Mouse (Mus musculus): ENCODE data around the gene Nt5dc2. TPM values are rescaled to one million over a fixed set of nuclear protein-coding genes. Genes with fewer than 3 reads are reported as not detected.

Gene Nt5dc2
- total RNA-seq, 4 experiments from 2014 or later, result 0.32 to 1.1 (median 0.74) TPM

DNA sequence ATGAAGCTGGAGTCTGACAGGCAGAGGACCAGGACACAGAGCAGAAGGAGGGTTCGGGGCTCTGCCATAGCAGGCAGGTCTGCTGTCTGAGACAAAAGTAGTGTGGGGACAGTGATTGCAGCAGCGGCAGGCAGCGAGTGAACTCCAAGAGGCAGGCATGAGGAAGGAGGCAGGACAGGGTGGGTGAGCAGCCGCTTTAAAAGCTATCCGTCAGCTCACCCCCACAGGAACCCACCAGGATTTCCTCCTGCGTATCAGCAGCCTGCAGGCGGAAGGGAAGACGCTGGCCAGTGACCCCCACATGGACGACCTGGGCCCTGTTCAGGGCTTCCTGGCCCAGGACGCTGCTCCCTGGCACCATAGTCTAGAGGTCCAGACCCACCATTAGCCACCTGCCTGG is 37.6 kb downstream of the Nt5dc2 start, which contains the start of gene Stab1:
Gene Stab1, minus strand, starts transcription at position 217 of the 400 bp plus-strand sequence.
- no peak for DNase-seq (ENCODE audit: low spot score in 2 of 2)

DNA sequence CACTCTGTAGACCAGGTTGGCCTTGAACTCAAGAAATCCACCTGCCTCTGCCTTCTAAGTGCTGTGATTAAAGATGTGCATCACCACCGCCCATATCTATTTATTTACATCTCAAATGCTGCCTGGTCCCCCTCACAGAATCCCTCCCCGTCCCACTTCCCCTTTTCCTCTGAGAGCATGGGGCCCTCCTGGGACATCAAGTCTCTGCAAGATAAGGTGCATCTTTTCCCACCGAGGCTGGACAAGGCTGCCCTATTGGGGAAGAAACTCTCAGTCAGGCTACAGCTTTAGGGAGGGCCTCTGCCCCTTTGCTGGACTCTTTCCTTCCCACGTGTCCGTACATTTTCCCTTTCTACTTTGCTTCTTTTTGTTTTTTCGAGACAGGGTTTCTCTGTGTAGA is 38.7 kb downstream of the Nt5dc2 start:
- no peak for DNase-seq (ENCODE audit: low spot score in 2 of 2)

DNA sequence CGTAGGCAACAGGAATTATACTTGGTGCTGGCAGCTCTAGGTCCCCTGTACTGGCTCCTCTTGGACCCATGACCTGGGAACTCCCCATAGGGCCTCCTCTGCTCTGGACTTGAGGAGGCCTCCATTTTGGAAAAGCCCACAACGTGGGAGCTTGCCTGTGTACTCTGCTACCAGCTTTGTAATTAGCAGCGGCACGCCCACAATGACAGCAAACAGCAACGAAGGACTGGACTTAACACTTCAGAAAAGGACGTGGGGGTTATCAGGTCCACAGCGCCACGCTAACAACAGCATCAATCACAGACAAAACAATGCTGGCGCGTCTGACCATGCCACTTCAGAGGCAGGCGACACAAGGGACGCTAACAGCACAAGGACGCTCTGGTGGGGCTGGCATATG is 40.1 kb downstream of the Nt5dc2 start:
- no peak for DNase-seq (ENCODE audit: low spot score in 2 of 2)

DNA sequence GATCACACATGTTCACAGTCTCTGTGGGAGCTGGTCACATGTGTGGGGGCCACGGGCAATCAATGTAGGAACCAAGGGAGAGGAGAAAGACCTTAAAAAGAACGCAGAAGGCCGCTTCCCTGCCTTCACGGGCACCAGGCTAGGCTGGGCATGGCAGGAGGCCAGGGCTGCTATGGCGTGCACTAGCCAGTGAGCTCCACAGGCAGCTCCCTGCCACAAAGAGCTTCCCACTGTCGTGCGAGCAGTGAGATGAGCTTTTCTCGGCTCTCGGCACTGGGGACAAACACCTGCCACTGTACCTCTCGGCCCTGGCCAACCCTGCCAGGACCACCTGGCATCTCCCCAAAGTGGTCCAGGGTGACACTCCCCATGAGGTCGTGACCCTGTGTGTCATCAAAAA is 40.5 kb downstream of the Nt5dc2 start:
- DNase-seq (ENCODE audit: low spot score in 2 of 2), result no peak

DNA sequence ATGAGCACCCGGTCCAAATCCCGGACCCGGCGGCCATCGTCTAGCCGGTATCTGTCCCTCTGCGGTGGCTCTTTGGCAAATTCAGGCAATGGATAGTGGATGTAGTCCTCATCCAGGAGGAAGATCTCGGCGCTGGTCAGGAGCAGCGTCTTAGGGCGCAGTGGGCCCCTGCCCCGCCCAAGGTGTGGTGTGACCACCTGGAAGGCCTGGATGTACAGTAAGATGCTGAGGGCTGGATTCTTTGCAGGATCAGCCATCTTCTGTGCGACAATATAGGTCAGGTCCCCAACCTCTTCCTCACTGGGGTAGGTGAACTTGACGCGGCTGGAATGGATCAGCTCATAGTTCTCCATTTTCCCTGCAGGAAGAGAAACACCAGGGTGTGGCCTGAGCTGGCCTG is 41.0 kb downstream of the Nt5dc2 start:
- no peak for DNase-seq (ENCODE audit: low spot score in 2 of 2)

DNA sequence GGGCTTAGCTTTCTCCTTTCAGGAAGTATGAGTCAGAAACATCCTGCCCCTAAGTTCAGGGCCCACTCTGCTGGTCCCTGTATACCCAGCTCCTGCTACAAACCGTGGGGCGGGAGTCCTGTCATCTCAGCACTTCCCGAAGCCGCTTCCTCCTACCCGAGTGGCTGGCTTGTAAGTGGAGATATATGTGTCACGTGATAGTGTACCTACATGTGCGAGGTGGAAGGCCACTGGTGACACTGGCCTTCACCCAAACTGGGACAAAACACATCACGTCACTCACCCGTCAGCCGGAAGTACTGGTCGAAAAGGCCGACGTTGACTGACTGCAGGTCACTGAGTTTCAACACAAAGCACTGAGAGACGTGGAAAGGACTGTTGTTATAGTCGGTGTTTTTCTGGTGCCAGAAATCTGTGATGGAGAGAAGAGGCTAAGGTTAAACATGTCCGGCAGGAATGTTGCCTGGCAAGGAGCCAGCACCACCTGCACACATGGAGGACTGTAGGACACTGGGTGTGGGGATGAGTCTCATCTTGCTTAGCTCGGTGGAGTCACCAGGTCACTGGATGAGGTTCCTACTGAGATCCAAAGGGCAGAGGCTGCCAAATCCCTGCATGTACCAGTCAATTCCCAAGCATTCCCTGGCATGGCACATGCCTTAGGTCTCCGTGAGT is 42.1 kb downstream of the Nt5dc2 start:
- no peak for DNase-seq (ENCODE audit: low spot score in 2 of 2)

DNA sequence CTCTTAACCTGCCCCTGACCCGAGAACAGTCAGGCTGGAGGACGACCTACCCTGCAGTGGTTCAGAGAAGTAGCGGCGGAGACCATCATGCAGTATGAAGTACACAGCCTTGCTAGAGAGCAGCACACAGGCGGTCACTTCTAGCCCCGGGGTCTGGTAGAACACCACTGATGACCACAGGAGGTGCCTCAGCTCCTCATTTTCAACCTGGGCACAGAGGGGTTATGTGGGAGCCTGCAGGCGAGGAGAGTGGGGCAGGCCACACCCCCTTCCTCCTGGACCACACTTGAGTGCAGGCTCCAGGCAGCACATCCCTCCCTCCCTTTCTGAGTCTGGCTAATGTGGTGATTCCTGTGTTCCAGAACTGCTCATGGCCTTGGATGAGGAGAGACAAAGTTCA is 42.7 kb downstream of the Nt5dc2 start:
- no peak for DNase-seq (ENCODE audit: low spot score in 2 of 2)

DNA sequence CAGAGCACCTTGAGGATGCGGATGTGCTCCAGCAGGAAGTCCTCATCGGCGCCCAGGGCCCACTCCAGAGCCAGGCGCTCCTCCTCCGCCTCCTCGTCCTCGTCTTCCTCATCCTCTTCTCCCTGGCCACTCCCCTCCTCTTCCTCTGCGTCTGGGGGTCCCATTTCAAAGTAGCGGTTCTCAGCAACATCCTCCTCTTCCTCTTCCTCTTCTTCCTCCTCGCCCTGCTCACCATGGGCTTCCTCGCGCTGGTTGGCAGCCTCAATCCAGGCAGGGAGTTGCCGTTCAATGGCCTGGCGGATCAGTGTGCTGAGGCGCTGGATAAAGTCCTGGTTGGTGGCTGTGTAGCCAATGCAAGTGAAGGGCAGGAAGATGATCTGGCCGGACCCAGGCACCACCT is 46.4 kb downstream of the Nt5dc2 start:
- no peak for DNase-seq (ENCODE audit: low spot score in 2 of 2)

DNA sequence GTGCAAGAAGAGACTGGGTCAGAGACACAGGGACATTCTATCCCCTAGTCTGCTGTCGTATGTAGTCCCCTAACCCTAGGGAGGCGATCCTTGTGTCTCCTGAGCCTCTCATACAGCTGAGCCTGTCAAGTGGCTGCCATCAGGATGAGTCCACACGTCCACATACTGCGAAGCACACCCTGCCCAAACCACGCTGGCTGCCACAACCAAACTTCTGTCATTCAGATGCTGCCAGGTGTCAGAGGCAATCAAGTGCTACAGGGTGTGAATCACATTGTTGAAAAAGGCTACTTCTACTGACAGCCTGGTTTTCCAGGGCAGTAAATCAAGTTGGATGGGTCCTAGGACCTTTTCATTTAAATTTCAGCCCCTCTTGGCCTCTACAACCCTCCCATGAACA is 46.9 kb downstream of the Nt5dc2 start:
- DNase-seq (ENCODE audit: low spot score in 2 of 2), result no peak

DNA sequence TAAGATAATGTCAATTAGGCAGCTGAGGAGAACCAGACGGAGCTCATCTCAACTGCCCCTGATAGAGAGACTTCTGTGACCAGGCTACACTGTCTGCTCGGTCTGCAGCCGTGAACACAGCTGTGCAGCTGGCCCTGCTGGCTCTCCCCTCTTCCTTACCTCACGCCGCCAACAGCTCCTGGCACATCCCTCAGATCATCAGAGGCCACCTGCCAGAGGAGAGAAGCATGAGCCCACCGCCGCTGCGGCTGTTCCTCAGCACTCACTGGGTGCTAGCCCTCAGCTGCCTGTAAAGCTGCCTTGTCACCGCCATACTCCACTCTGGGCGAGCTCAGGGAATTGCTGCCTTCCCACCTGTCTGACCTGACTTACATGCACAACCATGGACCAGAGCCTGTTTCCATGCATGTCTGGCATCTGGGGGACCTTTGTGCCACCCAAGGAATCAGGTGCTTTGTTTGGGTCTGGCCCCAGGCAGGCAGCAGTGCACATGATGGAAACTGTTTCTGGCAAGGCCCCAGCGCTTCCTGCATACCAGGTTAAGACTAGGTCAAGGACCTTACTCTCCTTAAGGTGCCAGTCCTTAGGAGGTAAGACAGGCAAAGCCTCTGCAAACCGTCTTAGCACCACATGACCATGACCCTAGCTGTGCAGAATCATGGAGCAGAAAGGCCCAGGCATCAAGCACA is 49.0 kb downstream of the Nt5dc2 start:
- peak in 1 of 2 experiments; percentile 59 for DNase-seq (ENCODE audit: low spot score in 2 of 2)

DNA sequence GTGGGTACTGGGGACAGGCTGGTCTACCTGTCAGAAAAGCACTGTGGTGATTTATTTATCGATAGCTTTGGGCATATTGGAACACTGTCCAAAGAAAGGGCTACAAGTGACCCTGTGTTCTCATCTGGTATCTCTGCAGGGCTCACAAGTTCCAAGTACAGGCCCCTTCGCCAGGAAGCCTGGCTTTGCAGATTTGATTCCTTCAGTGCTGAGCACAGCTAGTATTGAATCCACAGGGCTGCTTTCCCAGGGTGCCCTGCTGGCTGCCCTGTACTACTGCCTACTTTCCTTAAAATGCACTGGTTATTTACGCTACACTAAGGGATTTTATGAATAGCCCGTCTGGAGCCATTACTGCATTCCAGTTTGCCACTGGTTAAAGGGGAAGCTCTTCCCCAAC is 50.7 kb downstream of the Nt5dc2 start:
- no peak for DNase-seq (ENCODE audit: low spot score in 2 of 2)

DNA sequence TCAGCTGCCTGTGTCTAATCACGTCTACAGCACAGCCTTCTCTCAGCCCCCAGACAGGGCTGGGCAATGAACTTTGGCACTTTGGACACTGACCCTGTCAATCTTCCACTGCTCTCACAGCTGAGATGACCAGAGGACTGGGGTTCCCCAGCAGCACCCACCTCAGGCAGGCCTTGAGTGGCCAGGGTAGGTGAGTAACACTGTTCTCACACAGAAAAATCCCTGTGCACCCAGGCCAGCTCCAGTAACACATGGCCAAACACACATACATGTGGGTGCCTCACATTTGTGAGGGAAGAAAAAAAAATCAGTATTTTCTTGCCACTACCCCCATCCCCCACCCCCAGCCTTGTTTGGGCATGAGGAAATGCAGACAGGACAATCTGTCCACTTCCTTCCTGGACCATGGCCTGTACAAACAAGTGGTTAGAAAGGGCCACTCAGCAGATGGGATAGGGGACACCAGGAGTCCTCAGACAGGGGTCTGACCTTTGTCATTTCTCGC is 52.0 kb downstream of the Nt5dc2 start:
- no peak for DNase-seq (ENCODE audit: low spot score in 2 of 2)

DNA sequence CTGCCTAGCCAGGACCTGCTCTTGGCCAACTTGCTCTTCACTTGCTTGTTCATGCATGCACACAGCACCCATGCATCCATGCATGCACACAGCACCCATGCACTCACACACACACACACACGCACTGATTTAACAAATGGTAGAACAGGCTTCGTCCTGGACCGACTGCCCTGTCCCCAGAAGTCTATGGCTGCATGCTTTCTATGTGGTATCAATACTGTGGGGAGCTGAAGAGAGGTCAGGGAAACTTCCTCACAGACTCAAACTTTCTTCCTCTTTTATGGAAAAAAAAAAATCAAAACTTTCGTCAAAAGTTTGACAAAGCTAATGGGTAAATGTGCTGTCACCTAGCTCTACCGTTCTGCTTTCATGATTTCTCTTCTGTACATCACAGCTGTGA is 52.7 kb downstream of the Nt5dc2 start:
- DNase-seq (ENCODE audit: low spot score in 2 of 2), result no peak

DNA sequence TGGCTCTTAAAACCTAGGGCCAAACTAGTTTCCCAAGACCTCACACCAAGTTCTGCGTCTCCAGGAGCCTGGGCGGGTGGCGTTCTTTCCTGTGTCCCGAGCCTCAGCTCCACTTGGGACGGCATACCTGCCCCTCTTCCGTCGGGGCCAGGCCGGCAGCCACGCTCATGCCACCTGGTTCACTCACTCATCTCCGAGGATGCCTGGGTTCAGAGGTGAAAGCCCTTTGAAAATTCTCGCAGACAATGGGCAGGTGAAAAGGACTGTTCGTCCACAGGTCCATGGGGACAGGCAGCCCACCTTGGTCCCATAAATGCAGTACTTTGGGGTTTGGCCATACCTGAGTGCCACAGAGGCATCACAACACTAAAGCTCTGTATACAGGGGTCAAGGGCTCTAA is 53.3 kb downstream of the Nt5dc2 start:
- no peak for DNase-seq (ENCODE audit: low spot score in 2 of 2)

DNA sequence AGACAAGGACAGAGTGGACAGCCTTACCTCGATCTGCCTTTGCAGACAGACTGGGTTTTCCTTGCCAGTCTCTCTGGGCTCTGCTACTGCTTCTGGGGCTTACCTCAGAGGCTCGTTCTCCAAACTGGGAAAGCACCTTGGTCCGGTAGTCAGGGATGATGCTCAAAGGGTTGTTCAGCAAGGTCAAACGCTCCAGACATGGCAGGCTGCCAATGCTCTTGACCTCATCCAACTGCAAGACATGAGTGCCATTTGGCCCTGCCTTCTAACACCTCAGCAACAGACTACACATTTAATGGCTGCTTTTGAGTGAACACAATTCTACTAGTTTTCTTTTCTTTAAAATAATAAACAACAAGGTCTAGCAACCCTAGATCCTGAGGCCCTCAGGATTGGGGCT is 55.8 kb downstream of the Nt5dc2 start:
- no peak for DNase-seq (ENCODE audit: low spot score in 2 of 2)

Other genes starting within 250 kb of the Nt5dc2 start
- gene Itih4, start 244.6 kb upstream of the Nt5dc2 start, total RNA-seq (2022), result under 1 TPM in 1 of 4 experiments, not detected in 3; 0.48 TPM
- gene Itih3, start 207.3 kb upstream of the Nt5dc2 start, total RNA-seq (2022), result under 1 TPM in 3 of 4 experiments, not detected in 1; 0.15 to 0.51 (median 0.40) TPM
- gene Itih1, start 187.8 kb upstream of the Nt5dc2 start, total RNA-seq (2022), result under 1 TPM in 1 of 4 experiments, not detected in 3; 0.11 TPM
- 1 to 10 TPM; 3.5 to 4.5 (median 4.0) TPM for gene Nek4, start 179.7 kb upstream of the Nt5dc2 start, total RNA-seq (2022)
- 10 to 100 TPM; 10.6 to 12.5 (median 11.8) TPM for gene Glt8d1, start 129.7 kb upstream of the Nt5dc2 start, total RNA-seq (2022)
- gene Spcs1, start 129.4 kb upstream of the Nt5dc2 start, total RNA-seq (2022), result 100 to 1,000 TPM; 121 to 132 (median 130) TPM
- gene Pbrm1, start 111.9 kb upstream of the Nt5dc2 start, total RNA-seq (2022), result 10 to 100 TPM; 38.3 to 45.6 (median 39.8) TPM
- gene Gnl3, start 111.9 kb upstream of the Nt5dc2 start, total RNA-seq (2022), result 10 to 100 TPM; 25.7 to 35.9 (median 30.8) TPM
- 10 to 100 TPM; 26.8 to 40.5 (median 34.1) TPM for gene Smim4, start 2.1 kb upstream of the Nt5dc2 start, total RNA-seq (2022)
- gene Stab1, start 37.6 kb downstream of the Nt5dc2 start, total RNA-seq (2022), result 1 to 10 TPM; 5.0 to 9.9 (median 6.0) TPM
- 100 to 1,000 TPM; 451 to 634 (median 529) TPM for gene Tnnc1, start 77.3 kb downstream of the Nt5dc2 start, total RNA-seq (2022)
- 10 to 100 TPM; 49.1 to 60.3 (median 53.8) TPM for gene Nisch, start 85.9 kb downstream of the Nt5dc2 start, total RNA-seq (2022)
- gene Sema3g, start 86.8 kb downstream of the Nt5dc2 start, total RNA-seq (2022), result 1 to 10 TPM; 3.8 to 4.9 (median 4.5) TPM
- gene Phf7, start 120.3 kb downstream of the Nt5dc2 start, total RNA-seq (2022), result 10 to 100 TPM; 11.2 to 11.7 (median 11.6) TPM
- 10 to 100 TPM; 46.3 to 57.2 (median 48.7) TPM for gene Bap1, start 120.4 kb downstream of the Nt5dc2 start, total RNA-seq (2022)
- gene Dnah1, start 192.8 kb downstream of the Nt5dc2 start, total RNA-seq (2022), result under 1 TPM in 2 of 4 experiments, not detected in 2; 0.05 to 0.11 TPM
- 10 to 100 TPM; 27.0 to 33.1 (median 30.5) TPM for gene Capn7, start 205.6 kb downstream of the Nt5dc2 start, total RNA-seq (2022)